Mouse (Mus musculus) cerebral cortex, adult 2 months (tissue): ENCODE results near the gene Kcnd2.

Source experiments
- WGBS: fragments of 180-500 bp; shearing (Covaris S2); methylation state at CpG from one replicate; pipeline ENCODE4 v1.1.7; 2018; 5-methylcytosine and 5-hydroxymethylcytosine counted together

Gene Kcnd2

GRCm38 (mm10) chr6:21215491-21216191 is at the start of gene Kcnd2:
Gene Kcnd2 (plus strand): TSS chr6:21215503.
- 12% methylated on average over 34 of the region's 34 CpGs for WGBS

- WGBS: 75% methylated on average over 1 of the region's 1 CpGs
Observed at GRCm38 (mm10) chr6:21166611-21167010, 48.7 kb upstream of the Kcnd2 start.

GRCm38 (mm10) chr6:21195341-21195740 is 20.0 kb upstream of the Kcnd2 start:
- 61% methylated on average over 2 of the region's 2 CpGs for WGBS

GRCm38 (mm10) chr6:21213865-21214672 is 1.2 kb upstream of the Kcnd2 start:
- WGBS: 1% methylated on average over 29 of the region's 29 CpGs

- 2% methylated on average over 78 of the region's 83 CpGs for WGBS
Observed at GRCm38 (mm10) chr6:21214673-21215490, 421 bp upstream of the Kcnd2 start.

GRCm38 (mm10) chr6:21216206-21217020 is 1.1 kb downstream of the Kcnd2 start:
- 94% methylated on average over 27 of the region's 27 CpGs for WGBS

- WGBS: 82% methylated on average over 10 of the region's 10 CpGs
Observed at GRCm38 (mm10) chr6:21217156-21217555, 1.9 kb downstream of the Kcnd2 start.

GRCm38 (mm10) chr6:21226124-21226523 is 10.8 kb downstream of the Kcnd2 start:
- WGBS: 75% methylated on average over 4 of the region's 4 CpGs

GRCm38 (mm10) chr6:21259031-21259430 is 43.7 kb downstream of the Kcnd2 start:
- 75% methylated on average over 5 of the region's 5 CpGs for WGBS

- WGBS: 28% methylated on average over 2 of the region's 2 CpGs
Observed at GRCm38 (mm10) chr6:21267897-21268296, 52.6 kb downstream of the Kcnd2 start.

- WGBS: 22% methylated on average over 6 of the region's 6 CpGs
Observed at GRCm38 (mm10) chr6:21277343-21277933, 62.1 kb downstream of the Kcnd2 start.

GRCm38 (mm10) chr6:21304943-21305342 is 89.6 kb downstream of the Kcnd2 start:
- WGBS: 77% methylated on average over 4 of the region's 4 CpGs

- 74% methylated on average over 3 of the region's 3 CpGs for WGBS
Observed at GRCm38 (mm10) chr6:21310159-21310558, 94.9 kb downstream of the Kcnd2 start.

- WGBS: 78% methylated on average over 6 of the region's 6 CpGs
Observed at GRCm38 (mm10) chr6:21321407-21321806, 106.1 kb downstream of the Kcnd2 start.

GRCm38 (mm10) chr6:21322211-21322610 is 106.9 kb downstream of the Kcnd2 start:
- WGBS: 68% methylated on average over 4 of the region's 4 CpGs

GRCm38 (mm10) chr6:21325251-21325650 is 109.9 kb downstream of the Kcnd2 start:
- 21% methylated on average over 1 of the region's 1 CpGs for WGBS

GRCm38 (mm10) chr6:21327081-21327737 is 111.9 kb downstream of the Kcnd2 start:
- WGBS: 54% methylated on average over 4 of the region's 4 CpGs

GRCm38 (mm10) chr6:21385298-21385697 is 170.0 kb downstream of the Kcnd2 start:
- 82% methylated on average over 3 of the region's 3 CpGs for WGBS

- WGBS: 93% methylated on average over 4 of the region's 4 CpGs
Observed at GRCm38 (mm10) chr6:21391776-21392175, 176.5 kb downstream of the Kcnd2 start.

- WGBS: 91% methylated on average over 3 of the region's 3 CpGs
Observed at GRCm38 (mm10) chr6:21413656-21414055, 198.4 kb downstream of the Kcnd2 start.
